Mouse (Mus musculus) midbrain, embryonic 14.5 days (tissue): ENCODE measurements around the gene Chmp4b. TPM values are rescaled to one million over a fixed set of nuclear protein-coding genes. Genes with fewer than 3 reads are reported as not detected.

Source experiments
- ATAC-seq: fragments of 200-750 bp; cut with Nextera tagmentation; 2 replicates; pipeline ENCODE4 v1.8.0; 2017; ENCODE audit warnings: moderate number of reproducible peaks, moderate library complexity; ENCODE audit not compliant: low FRiP score, low TSS enrichment
- DNase-seq: peaks from one replicate; pipeline ENCODE4 v3.0.0-alpha.2; 2015
- H3K27ac ChIP-seq: fragments of 300-500 bp; sonication (generic); replicated peaks from 2 replicates; pipeline ENCODE4 v1.5.1; 2014; ENCODE audit warnings: mild to moderate bottlenecking, low read depth, low read length, moderate library complexity
- H3K27me3 ChIP-seq: fragments of 300-500 bp; sonication (generic); 2 replicates; pipeline ENCODE4 v1.6.1; 2014; ENCODE audit warnings: low read length, control low read depth, mixed read lengths; ENCODE audit not compliant: control insufficient read depth, insufficient read depth
- H3K36me3 ChIP-seq: fragments of 300-500 bp; sonication (generic); 2 replicates; pipeline ENCODE4 v1.6.1; 2014; ENCODE audit warnings: low read length, control low read depth; ENCODE audit not compliant: control insufficient read depth, insufficient read depth
- H3K4me1 ChIP-seq: fragments of 300-500 bp; sonication (generic); 2 replicates; pipeline ENCODE4 v1.6.1; 2014; ENCODE audit warnings: mild to moderate bottlenecking, antibody characterized with exemption, low read length, control low read depth; ENCODE audit not compliant: control insufficient read depth, insufficient read depth
- H3K4me2 ChIP-seq: fragments of 300-500 bp; sonication (generic); 2 replicates; pipeline ENCODE4 v1.6.1; 2014; ENCODE audit warnings: mild to moderate bottlenecking, low read length, moderate library complexity
- H3K4me3 ChIP-seq: fragments of 300-500 bp; sonication (generic); replicated peaks from 2 replicates; pipeline ENCODE4 v1.5.1; 2014; ENCODE audit warnings: low read depth, low read length
- H3K9ac ChIP-seq: fragments of 300-500 bp; sonication (generic); replicated peaks from 2 replicates; pipeline ENCODE4 v1.6.1; 2014; ENCODE audit warnings: mild to moderate bottlenecking, low read length, moderate library complexity
- H3K9me3 ChIP-seq: fragments of 300-500 bp; sonication (generic); 2 replicates; pipeline ENCODE4 v1.6.1; 2016; ENCODE audit warnings: low read length, control low read depth, mixed read lengths; ENCODE audit not compliant: control insufficient read depth
- WGBS: fragments of 180-500 bp; shearing (Covaris S2); extraction: QIAGEN DNeasy Blood & Tissue Kit; methylation state at CpG from one replicate; pipeline ENCODE4 v1.1.7; 2014; 5-methylcytosine and 5-hydroxymethylcytosine counted together
- polyA plus RNA-seq: library from polyadenylated mRNA; unstranded; fragments of >200 nt; fragmentation: Nextera tagmentation; extraction: Ambion mirVana; gene quantifications from 2 replicates; pipeline ENCODE4 v1.2.1, GENCODE M21; 2014

The Chmp4b gene
- polyA plus RNA-seq, 1 experiment from 2014 or later = 20.4 TPM

- H3K27ac ChIP-seq = no peak overlapping the region
- no peak overlapping the region for H3K9ac ChIP-seq
- ATAC-seq (no peak), DNase-seq (peak; percentile 65)
- no peak overlapping the region for H3K4me2 ChIP-seq
- H3K4me1 ChIP-seq = no peaks in the 10 kb centered on the region
- H3K4me3 ChIP-seq = no peak overlapping the region
- H3K27me3 ChIP-seq = no peaks in the 10 kb centered on the region
- no peaks in the 10 kb centered on the region for H3K36me3 ChIP-seq
- no peaks in the 10 kb centered on the region for H3K9me3 ChIP-seq
- 43% methylated on average over 5 of the region's 5 CpGs for WGBS
Observed at GRCm38 (mm10) chr2:154712271-154712677, 60.8 kb downstream of the Chmp4b start.

- no peak overlapping the region for H3K9ac ChIP-seq
- no peak overlapping the region for H3K27ac ChIP-seq
- 51% methylated on average over 6 of the region's 6 CpGs for WGBS
- H3K4me1 ChIP-seq = no peaks in the 10 kb centered on the region
- ATAC-seq (no peak), DNase-seq (peak; percentile 29)
- H3K4me3 ChIP-seq = no peak overlapping the region
- H3K27me3 ChIP-seq = no peaks in the 10 kb centered on the region
- H3K4me2 ChIP-seq = no peak overlapping the region
- no peaks in the 10 kb centered on the region for H3K36me3 ChIP-seq
- H3K9me3 ChIP-seq = no peaks in the 10 kb centered on the region
Observed at GRCm38 (mm10) chr2:154713083-154713482, 61.6 kb downstream of the Chmp4b start.

- H3K36me3 ChIP-seq = no peaks in the 10 kb centered on the region
- no peaks in the 10 kb centered on the region for H3K9me3 ChIP-seq
- WGBS = 50% methylated on average over 3 of the region's 3 CpGs
- ATAC-seq = no peak
- no peak overlapping the region for H3K27ac ChIP-seq
- H3K4me3 ChIP-seq = no peak overlapping the region
- no peaks in the 10 kb centered on the region for H3K4me1 ChIP-seq
- H3K9ac ChIP-seq = no peak overlapping the region
- no peak for DNase-seq
- H3K27me3 ChIP-seq = no peaks in the 10 kb centered on the region
- no peak overlapping the region for H3K4me2 ChIP-seq
Observed at GRCm38 (mm10) chr2:154713964-154714363, 62.5 kb downstream of the Chmp4b start.

GRCm38 (mm10) chr2:154716586-154716985 is 65.1 kb downstream of the Chmp4b start:
- DNase-seq = no peak
- H3K9ac ChIP-seq = no peak overlapping the region
- no peak for ATAC-seq
- H3K27me3 ChIP-seq = no peaks in the 10 kb centered on the region
- H3K27ac ChIP-seq = no peak overlapping the region
- no peaks in the 10 kb centered on the region for H3K36me3 ChIP-seq
- no peak overlapping the region for H3K4me3 ChIP-seq
- no peaks in the 10 kb centered on the region for H3K4me1 ChIP-seq
- no peaks in the 10 kb centered on the region for H3K9me3 ChIP-seq
- no peak overlapping the region for H3K4me2 ChIP-seq
- WGBS = 94% methylated on average over 4 of the region's 4 CpGs

- no peak overlapping the region for H3K9ac ChIP-seq
- H3K4me3 ChIP-seq = no peak overlapping the region
- DNase-seq (no peak), ATAC-seq (no peak)
- no peak overlapping the region for H3K4me2 ChIP-seq
- H3K9me3 ChIP-seq = no peaks in the 10 kb centered on the region
- H3K4me1 ChIP-seq = no peaks in the 10 kb centered on the region
- no peak overlapping the region for H3K27ac ChIP-seq
- no peaks in the 10 kb centered on the region for H3K27me3 ChIP-seq
- no peaks in the 10 kb centered on the region for H3K36me3 ChIP-seq
Observed at GRCm38 (mm10) chr2:154717081-154717480, 65.6 kb downstream of the Chmp4b start.

GRCm38 (mm10) chr2:154718855-154719556 is 67.5 kb downstream of the Chmp4b start:
- DNase-seq (no peak), ATAC-seq (no peak)
- no peaks in the 10 kb centered on the region for H3K36me3 ChIP-seq
- no peaks in the 10 kb centered on the region for H3K27me3 ChIP-seq
- H3K4me1 ChIP-seq = no peaks in the 10 kb centered on the region
- H3K27ac ChIP-seq = no peak overlapping the region
- no peak overlapping the region for H3K4me3 ChIP-seq
- 87% methylated on average over 12 of the region's 12 CpGs for WGBS
- no peak overlapping the region for H3K4me2 ChIP-seq
- H3K9ac ChIP-seq = no peak overlapping the region
- no peaks in the 10 kb centered on the region for H3K9me3 ChIP-seq

GRCm38 (mm10) chr2:154720315-154720714 is 68.8 kb downstream of the Chmp4b start:
- H3K27ac ChIP-seq = no peak overlapping the region
- WGBS = 84% methylated on average over 2 of the region's 2 CpGs
- peaks cover 1% of the 10 kb centered on the region; the same call in 1 of the 2 replicates for H3K4me1 ChIP-seq
- no peak overlapping the region for H3K4me3 ChIP-seq
- no peaks in the 10 kb centered on the region for H3K27me3 ChIP-seq
- H3K9me3 ChIP-seq = no peaks in the 10 kb centered on the region
- H3K9ac ChIP-seq = no peak overlapping the region
- no peaks in the 10 kb centered on the region for H3K36me3 ChIP-seq
- H3K4me2 ChIP-seq = no peak overlapping the region
- no peak for DNase-seq
- no peak for ATAC-seq

- 83% methylated on average over 4 of the region's 4 CpGs for WGBS
- no peak overlapping the region for H3K27ac ChIP-seq
- ATAC-seq = no peak
Observed at GRCm38 (mm10) chr2:154723473-154723872, 72.0 kb downstream of the Chmp4b start.

GRCm38 (mm10) chr2:154729737-154730136 is 78.2 kb downstream of the Chmp4b start:
- ATAC-seq = no peak
- H3K9me3 ChIP-seq = no peaks in the 10 kb centered on the region

More at GRCm38 (mm10) chr2:154723473-154723872, 72.0 kb downstream of the Chmp4b start:
- Histone ChIP-seq H3K4me3 (no peak overlapping the region), H3K36me3 (no peaks in the 10 kb centered on the region), H3K9ac (no peak overlapping the region), H3K4me1 (peaks cover 4% of the 10 kb centered on the region; the same call in 1 of the 2 replicates), H3K27me3 (no peaks in the 10 kb centered on the region), H3K9me3 (no peaks in the 10 kb centered on the region), H3K4me2 (no peak overlapping the region)
- no peak for DNase-seq

More at GRCm38 (mm10) chr2:154729737-154730136, 78.2 kb downstream of the Chmp4b start:
- Histone ChIP-seq H3K27me3 (no peaks in the 10 kb centered on the region), H3K27ac (no peak overlapping the region), H3K4me3 (no peak overlapping the region), H3K36me3 (no peaks in the 10 kb centered on the region), H3K4me2 (no peak overlapping the region), H3K9ac (no peak overlapping the region), H3K4me1 (peaks cover 4% of the 10 kb centered on the region; the same call in 1 of the 2 replicates)
- WGBS = 85% methylated on average over 3 of the region's 3 CpGs
- no peak for DNase-seq
